Mouse (Mus musculus) liver, adult 2 months (tissue): ENCODE results near the gene Siglece. TPM values are rescaled to one million over a fixed set of nuclear protein-coding genes. Genes with fewer than 3 reads are reported as not detected.

Experiments used
- DNase-seq: peaks from one replicate; pipeline ENCODE4 v3.0.0-alpha.2; 2011; ENCODE audit warnings: low read depth, low spot score; ENCODE audit errors: extremely low read depth
- H3K27ac ChIP-seq: fragments of 200-500 bp; replicated peaks from 2 replicates; pipeline ENCODE4 v1.5.1; 2012; ENCODE audit warnings: low read depth, mild to moderate bottlenecking, control low read depth, inconsistent platforms, low read length; ENCODE audit not compliant: insufficient read depth
- H3K27me3 ChIP-seq: fragments of 200-500 bp; 2 replicates; pipeline ENCODE4 v1.6.1; 2012; ENCODE audit warnings: mild to moderate bottlenecking, moderate library complexity, low read length, inconsistent platforms; ENCODE audit not compliant: control insufficient read depth, insufficient read depth
- H3K36me3 ChIP-seq: fragments of 200-500 bp; 2 replicates; pipeline ENCODE4 v1.6.1; 2012; ENCODE audit warnings: low read length, inconsistent platforms; ENCODE audit not compliant: control insufficient read depth, insufficient read depth
- H3K4me1 ChIP-seq: fragments of 200-500 bp; 2 replicates; pipeline ENCODE4 v1.6.1; 2011; ENCODE audit warnings: low read length; ENCODE audit not compliant: control insufficient read depth, insufficient read depth
- H3K4me3 ChIP-seq: fragments of 200-500 bp; 2 replicates; pipeline ENCODE4 v1.5.1; 2011; ENCODE audit warnings: low read depth, mild to moderate bottlenecking, control low read depth, low read length, moderate library complexity; ENCODE audit not compliant: insufficient read depth
- H3K79me2 ChIP-seq: fragments of 200-500 bp; 2 replicates; pipeline ENCODE4 v1.6.1; 2012; ENCODE audit warnings: inconsistent platforms, mild to moderate bottlenecking, low read length, moderate library complexity; ENCODE audit not compliant: control insufficient read depth, insufficient read depth
- H3K9ac ChIP-seq: fragments of 200-500 bp; 2 replicates; pipeline ENCODE4 v1.6.1; 2012; ENCODE audit warnings: low read depth, mild to moderate bottlenecking, control low read depth, inconsistent platforms, low read length
- CTCF ChIP-seq: fragments of 200-500 bp; IDR thresholded peaks from 2 replicates; pipeline ENCODE4 v1.5.1; 2011; ENCODE audit warnings: low read depth, low read length, control low read depth
- POLR2A ChIP-seq: fragments of 200-500 bp; IDR thresholded peaks from 2 replicates; pipeline ENCODE4 v1.6.1; 2011; ENCODE audit warnings: low read length, control low read depth; ENCODE audit not compliant: insufficient read depth; ENCODE audit errors: extremely low read depth
- WGBS: fragments of 180-500 bp; shearing (Covaris S2); methylation state at CpG from one replicate; pipeline ENCODE4 v1.1.7; 2018; 5-methylcytosine and 5-hydroxymethylcytosine counted together
- polyA plus RNA-seq: library from polyadenylated mRNA; depleted of rRNA; stranded (reverse); fragments of >200 nt; gene quantifications from 2 replicates; pipeline ENCODE4 v1.2.3, GENCODE M21; 2012
- total RNA-seq: library from RNA; depleted of rRNA; stranded (reverse); fragments of >200 nt; gene quantifications from 2 replicates; pipeline ENCODE4 v1.2.3, GENCODE M21; 2014

The Siglece gene
- total and polyA plus RNA-seq, 2 experiments: 2.1 to 4.5 TPM

GRCm38 (mm10) chr7:43623819-43624218 lies 36.1 kb downstream of the Siglece start:
- Histone ChIP-seq H3K79me2 (no peaks in the 10 kb centered on the region), H3K4me3 (no peak overlapping the region), H3K9ac (no peak overlapping the region), H3K27me3 (no peaks in the 10 kb centered on the region), H3K36me3 (no peaks in the 10 kb centered on the region), H3K27ac (no peak overlapping the region), H3K4me1 (no peaks in the 10 kb centered on the region; the same call in 1 of the 2 replicates)
- DNase-seq: no peak
- 27% methylated on average over 10 of the region's 10 CpGs for WGBS
- TF ChIP-seq POLR2A (no peak), CTCF (no peak)

- WGBS: 79% methylated on average over 7 of the region's 7 CpGs
- H3K27me3 ChIP-seq: no peaks in the 10 kb centered on the region
- no peak for DNase-seq
These were observed 37.0 kb downstream of the Siglece start for GRCm38 (mm10) chr7:43622927-43623326.

DNA sequence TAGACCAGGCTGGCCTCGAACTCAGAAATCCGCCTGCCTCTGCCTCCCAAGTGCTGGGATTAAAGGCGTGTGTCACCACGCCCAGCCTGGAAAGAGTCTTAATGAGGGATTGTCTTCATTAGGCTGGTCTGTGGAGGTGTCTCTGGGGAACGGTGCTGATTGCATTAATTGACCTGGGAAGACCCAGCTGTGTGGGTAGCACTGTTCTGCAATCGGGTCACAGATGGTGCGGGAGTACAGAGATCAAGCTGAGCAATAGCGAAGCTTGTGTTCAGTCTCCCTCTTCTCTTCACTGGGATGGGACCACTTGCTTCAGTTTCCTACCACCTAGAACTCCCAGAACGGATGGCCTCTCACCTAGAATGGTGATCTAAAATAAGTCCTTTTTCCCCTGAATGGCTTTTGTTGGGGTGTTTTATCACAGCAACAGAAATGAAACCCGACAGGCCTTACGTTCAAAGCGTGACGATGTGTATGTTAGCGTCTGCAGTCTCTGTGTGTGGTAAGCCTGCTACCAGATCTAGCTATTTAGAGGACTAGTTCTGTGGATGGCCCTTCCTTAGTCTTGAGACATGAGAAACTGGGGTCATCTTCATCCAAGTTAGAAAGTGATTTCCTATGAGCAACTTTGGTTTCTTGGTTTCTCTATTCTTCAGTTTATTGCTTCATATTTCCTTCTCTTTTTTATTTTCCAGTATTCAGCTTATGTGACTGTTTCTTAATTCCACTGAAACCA lies 46.0 kb downstream of the Siglece start:
- H3K27ac ChIP-seq: no peak overlapping the region
- TF ChIP-seq POLR2A (no peak), CTCF (no peak)

More at GRCm38 (mm10) chr7:43622927-43623326, 37.0 kb downstream of the Siglece start:
- TF ChIP-seq POLR2A (no peak), CTCF (no peak)
- Histone ChIP-seq H3K27ac (no peak overlapping the region), H3K4me3 (no peak overlapping the region), H3K4me1 (no peaks in the 10 kb centered on the region; the same call in 1 of the 2 replicates), H3K9ac (no peak overlapping the region), H3K36me3 (no peaks in the 10 kb centered on the region), H3K79me2 (no peaks in the 10 kb centered on the region)

DNA sequence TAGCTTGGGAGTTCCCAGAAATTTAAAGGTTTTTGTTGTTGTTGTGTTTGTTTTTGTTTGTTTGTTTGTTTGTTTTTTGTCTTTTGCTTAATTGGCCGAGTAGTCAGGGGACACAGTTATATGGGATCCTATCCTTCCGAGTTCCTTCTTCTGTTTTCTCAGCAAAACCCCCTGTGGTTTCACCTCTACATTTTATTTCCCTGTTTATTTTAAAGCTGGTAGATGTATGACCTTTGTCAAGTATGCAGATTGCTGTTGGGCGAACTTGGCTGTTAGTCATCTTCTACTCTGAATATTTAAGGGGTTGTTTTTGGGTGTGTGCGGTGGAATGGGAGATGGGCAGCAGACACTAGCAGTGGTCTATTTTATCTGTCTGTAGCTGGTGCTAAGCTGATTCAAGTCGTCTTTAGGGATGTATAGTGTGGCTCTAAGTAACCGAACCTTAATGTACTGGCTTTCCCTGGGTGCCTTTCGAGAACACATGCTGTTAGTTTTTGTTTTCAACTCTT lies 51.6 kb downstream of the Siglece start:
- Histone ChIP-seq H3K79me2 (no peaks in the 10 kb centered on the region), H3K9ac (no peak overlapping the region), H3K4me3 (no peak overlapping the region), H3K4me1 (peaks cover 4% of the 10 kb centered on the region; the same call in 1 of the 2 replicates), H3K27me3 (peaks cover 4% of the 10 kb centered on the region; the same call in 1 of the 2 replicates), H3K36me3 (no peaks in the 10 kb centered on the region), H3K27ac (no peak overlapping the region)
- WGBS: 67% methylated on average over 7 of the region's 7 CpGs
- DNase-seq: no peak
- TF ChIP-seq POLR2A (no peak), CTCF (no peak)

More for the DNA sequence above, 46.0 kb downstream of the Siglece start:
- H3K36me3 ChIP-seq: no peaks in the 10 kb centered on the region
- no peaks in the 10 kb centered on the region for H3K4me1 ChIP-seq
- peak; percentile 10 for DNase-seq
- H3K27me3 ChIP-seq: no peaks in the 10 kb centered on the region
- H3K4me3 ChIP-seq: no peak overlapping the region
- no peak overlapping the region for H3K9ac ChIP-seq
- 93% methylated on average over 14 of the region's 14 CpGs for WGBS
- no peaks in the 10 kb centered on the region for H3K79me2 ChIP-seq

GRCm38 (mm10) chr7:43607743-43608287 lies 52.1 kb downstream of the Siglece start:
- H3K36me3 ChIP-seq: no peaks in the 10 kb centered on the region
- H3K4me1 ChIP-seq: peaks cover 4% of the 10 kb centered on the region; the same call in 1 of the 2 replicates
- H3K4me3 ChIP-seq: no peak overlapping the region
- H3K27me3 ChIP-seq: peaks cover 4% of the 10 kb centered on the region; the same call in 1 of the 2 replicates
- no peak overlapping the region for H3K9ac ChIP-seq
- WGBS: 50% methylated on average over 5 of the region's 5 CpGs
- no peak for TF ChIP-seq CTCF
- TF ChIP-seq POLR2A: no peak
- peak; percentile 26 for DNase-seq
- H3K27ac ChIP-seq: no peak overlapping the region
- H3K79me2 ChIP-seq: no peaks in the 10 kb centered on the region
